Mouse (Mus musculus) cerebellum, postnatal 10 days (tissue): ENCODE measurements at regions not wholly inside any gene's neighbourhood (a gene's known extent, or its start where the extent isn't known, plus 50 kb on each side); places are given as distances from the start of the nearest gene placed in this dataset.
A peak's percentile ranks its signal among the peaks of the same experiment; 100 is the strongest.

ENCODE experiments used
- DNase-seq, 2 experiments: peaks; one replicate each; pipeline ENCODE4 v3.0.0; 2021; ENCODE audit warnings: mixed read lengths in 2 of 2

DNA sequence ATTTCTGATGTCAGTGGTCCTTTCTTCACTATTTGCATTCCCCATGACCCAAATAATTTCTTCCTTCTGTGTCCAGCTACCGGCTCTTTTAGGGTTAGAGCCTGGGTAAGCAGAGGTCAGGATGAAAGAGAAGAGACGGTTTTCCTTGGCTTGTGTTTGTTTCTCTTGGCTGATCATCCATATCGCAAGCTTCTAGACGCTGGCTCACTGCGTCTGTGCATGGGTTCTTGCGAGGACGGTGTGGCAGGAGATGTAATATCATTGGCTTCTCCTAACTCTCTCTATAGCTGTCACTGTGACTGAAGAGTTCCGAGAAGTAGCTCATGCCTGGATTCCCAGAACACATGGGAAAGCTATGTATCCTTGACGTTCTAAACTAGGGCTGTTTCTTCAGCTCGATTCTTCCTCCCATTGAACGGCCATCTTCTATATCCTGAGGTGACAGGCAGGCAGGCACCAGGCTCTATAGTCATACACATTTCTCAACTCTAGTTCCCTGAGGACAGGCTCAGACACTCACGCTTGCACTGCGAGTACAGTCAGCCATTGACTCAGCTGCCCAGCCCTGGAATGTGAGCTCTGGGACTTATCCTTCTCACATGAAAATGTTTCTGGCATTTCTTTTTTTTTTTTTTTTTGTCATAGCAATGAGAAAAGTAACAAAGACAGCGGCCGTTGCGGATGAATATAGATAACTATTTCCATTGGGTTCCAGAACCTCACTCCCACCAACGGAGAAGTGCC, 85.0 kb downstream of the Bach1 start:
- no peak for DNase-seq

DNA sequence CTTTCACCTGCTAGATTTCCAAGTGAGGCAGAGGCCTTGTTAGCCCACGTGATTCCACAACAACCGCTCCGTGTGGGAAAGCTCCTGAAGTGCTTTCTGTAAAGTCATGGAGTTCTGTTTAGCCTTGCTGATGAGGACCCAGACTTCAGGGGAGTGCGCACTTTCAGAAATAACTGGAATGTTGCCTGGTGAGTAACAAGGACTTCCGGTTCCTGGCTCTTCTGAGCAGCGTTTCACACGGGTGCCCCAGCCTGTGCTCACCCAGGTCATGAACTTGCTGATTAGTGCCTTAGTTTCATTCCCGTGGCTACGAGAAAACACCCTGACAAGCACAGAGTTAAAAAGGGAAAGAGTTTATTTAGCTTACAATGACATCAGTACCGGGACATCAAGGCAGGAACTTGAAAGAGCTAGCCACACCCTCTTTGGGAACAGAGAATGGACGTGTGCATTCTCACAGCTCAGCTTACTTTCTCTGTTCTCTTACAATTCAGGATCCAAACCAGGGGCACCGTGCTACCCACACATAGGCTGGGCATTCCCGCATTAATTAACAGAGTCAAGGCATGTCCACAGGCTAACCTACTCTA, 85.8 kb downstream of the Bach1 start:
- DNase-seq: no peak

DNA sequence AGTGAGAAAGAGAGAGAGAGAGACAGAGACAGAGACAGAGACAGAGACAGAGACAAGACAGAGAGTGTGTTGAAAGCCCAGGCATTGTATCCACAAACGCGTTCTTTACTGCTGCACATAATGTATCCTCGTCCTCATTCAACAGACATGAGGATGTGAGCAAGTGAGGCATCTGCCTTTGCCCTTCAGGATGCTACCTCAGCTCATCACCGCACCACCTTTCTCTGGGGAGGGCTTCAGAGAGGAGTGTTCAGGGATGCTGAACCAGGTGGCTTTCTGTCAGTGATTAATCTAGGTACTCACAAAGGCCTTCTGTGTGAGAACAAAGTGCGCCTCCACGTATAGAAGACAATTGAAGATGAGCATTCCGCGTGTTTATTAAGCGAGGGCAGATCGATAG, 90.8 kb downstream of the Bach1 start:
- no peak for DNase-seq

DNA sequence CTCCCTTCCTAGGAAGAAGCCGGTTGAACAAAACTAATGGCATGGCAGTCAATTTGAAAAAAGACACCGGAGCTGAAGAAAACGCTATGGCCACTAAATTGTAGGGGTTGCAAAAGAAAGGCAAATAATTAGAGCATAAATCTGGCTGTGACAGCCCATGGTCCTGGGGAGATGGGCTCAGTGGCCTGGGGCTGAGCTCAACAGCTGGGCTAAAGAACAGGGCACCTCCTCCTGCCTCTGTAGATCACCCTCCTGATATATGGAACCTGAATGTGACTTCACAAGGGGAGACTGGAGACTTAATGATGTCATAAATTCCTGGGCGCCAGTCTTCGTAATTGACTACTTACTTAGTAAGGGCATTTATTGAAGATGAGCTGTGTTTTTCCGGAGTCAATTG, 91.2 kb downstream of the Bach1 start:
- no peak for DNase-seq

DNA sequence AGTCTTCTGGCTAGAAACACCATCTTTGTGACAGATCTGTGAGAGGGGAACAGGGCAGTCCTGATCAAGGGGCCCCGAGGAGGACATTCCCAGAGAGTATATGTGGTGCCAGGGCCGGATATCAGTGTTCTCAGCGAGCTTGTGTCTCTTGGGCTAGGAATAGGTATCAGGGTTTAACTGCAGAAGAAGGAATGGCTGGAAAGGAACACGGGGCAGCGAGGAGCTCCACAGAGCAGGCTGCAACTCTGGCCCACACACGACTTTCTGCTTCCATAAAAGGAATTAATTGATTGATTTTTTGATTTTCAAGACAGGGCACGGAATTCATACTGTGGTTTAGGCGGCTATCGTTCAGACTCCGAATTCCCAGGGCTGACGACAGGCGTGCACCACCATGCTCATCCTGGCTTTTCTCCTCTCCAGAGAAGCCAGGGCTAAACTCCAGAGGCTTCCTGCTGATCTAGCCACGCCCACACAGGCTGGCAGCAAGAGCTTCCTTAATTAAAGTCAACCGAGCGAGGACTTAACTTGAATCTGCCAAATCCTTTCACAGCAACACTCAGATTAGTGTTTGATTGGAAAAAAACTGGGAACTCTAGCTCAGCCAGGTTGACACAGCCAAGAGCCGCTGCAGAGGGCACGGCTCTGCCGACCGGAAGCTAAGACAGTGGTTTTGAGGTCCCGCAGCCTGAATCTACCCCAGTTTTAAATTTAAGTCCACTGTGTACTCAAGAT, 97.9 kb downstream of the Bach1 start:
- DNase-seq: peak; percentile 92 to 95

DNA sequence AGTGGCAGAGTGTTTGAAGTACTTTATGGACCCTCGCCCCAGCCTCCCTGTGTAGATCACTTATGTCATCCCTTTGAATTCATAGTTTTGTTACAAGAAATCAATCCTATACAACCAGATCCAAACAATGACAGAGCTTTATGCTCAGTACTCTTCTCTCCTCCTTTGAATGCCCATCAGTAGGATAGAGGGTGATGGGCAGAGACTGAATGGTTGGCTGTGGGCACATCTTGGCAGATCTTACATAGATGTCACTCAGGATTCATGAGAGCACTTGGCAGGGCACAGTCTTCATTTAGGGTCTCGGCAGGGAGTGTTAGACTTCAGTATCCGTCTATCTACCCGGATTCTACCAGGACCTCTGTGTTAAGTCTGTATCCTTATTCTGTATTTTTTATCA, 103.6 kb downstream of the Bach1 start:
- peak; percentile 30 to 37 for DNase-seq

DNA sequence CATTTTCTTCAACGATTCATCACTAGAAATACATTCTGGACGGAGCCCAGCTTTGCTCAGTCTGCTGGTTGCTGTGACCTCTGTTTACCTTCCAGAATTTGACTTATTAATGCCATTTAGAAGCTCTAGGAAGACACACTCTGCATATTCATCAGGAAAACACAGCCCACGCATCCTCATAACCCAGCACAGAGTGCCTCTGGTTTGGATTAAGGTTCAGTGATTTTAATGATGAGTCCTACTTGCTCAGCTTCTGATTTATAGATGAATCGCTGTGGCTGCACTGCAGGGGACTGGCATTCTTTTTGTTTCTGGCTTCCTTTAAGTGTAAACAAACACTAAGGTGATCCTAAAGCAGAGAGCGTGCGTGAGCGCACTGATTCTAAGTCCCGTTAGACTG, 118.8 kb downstream of the Bach1 start:
- DNase-seq: no peak

DNA sequence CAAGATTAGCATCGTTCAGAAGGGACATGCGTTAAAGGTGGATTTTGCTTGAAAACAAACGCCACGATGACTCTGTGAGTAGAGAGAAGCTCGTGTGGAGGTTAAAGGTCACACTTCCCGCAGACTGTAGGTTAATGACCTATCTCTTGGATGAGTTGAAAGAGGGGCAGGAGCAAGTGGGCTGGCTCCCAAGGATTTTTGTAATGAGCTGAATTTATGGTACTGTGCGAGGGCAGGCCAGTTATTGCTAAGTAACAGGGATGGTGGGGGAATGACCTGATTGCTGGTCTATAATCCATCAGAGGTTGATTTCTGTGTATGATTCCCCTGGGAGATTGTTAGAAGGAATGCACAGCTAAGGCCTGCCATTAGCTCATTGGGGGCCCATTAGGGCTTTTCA, 135.6 kb downstream of the Bach1 start:
- DNase-seq: no peak

DNA sequence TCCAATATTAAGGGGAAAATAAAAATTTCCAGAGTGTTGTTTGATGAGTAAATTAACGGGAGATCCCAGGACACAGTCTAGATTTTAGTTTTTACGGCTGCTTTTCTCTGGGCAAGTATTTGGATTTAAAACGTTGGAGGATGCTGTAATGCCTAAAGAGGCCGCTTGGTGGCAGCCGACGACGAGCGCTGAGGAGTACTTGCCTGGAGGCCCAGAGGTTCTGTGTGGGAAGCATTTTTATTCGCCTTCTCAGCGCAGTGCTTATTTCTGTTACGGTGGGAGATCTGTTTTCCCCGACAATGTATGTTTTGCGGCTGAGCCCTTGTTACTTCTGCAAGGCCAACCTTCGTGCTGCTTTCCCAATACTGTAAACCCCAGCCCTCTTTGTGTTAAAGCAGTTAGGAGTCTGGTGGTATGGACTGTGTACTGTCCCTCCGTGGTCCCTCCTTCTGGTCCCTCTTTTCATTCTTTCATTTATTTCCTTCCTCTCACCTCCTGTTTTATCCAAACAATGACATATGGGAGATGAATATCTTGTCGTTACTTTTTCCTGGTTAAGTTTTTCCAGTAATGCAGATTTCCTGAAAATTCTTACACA, 142.3 kb downstream of the Bach1 start:
- peak; percentile 86 to 90 for DNase-seq
